Mouse (Mus musculus): ENCODE measurements at regions not wholly inside any gene's neighbourhood (a gene's known extent, or its start where the extent isn't known, plus 50 kb on each side); places are given as distances from the start of the nearest gene placed in this dataset.

DNA sequence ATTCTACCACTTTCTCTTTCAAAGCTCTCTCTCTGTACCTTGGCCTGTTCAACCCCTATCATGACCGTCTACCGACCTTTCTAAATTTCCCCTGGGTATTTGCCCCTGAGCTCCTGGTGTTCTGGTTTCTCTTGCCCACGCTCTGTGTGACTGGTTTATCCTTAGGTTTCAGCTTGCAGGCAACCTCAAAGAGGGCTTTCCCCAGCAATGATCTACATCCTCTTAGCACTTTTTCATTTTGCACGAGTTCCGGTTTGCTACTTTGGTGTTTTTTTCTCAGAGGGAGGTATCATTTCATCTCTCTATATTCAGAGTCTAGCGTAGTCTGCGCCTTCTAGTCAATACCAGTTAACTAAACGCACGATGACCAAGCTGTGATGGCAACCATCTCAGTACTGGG lies 79.8 kb upstream of the Hmga2 start:
- no peak for DNase-seq (ENCODE audit: low spot score in 2 of 2)

- DNase-seq (ENCODE audit: low spot score in 2 of 2): peak in 1 of 2 experiments; percentile 8
Observed at GRCm38 (mm10) chr10:120553097-120553453, 76.8 kb upstream of the Hmga2 start.

DNA sequence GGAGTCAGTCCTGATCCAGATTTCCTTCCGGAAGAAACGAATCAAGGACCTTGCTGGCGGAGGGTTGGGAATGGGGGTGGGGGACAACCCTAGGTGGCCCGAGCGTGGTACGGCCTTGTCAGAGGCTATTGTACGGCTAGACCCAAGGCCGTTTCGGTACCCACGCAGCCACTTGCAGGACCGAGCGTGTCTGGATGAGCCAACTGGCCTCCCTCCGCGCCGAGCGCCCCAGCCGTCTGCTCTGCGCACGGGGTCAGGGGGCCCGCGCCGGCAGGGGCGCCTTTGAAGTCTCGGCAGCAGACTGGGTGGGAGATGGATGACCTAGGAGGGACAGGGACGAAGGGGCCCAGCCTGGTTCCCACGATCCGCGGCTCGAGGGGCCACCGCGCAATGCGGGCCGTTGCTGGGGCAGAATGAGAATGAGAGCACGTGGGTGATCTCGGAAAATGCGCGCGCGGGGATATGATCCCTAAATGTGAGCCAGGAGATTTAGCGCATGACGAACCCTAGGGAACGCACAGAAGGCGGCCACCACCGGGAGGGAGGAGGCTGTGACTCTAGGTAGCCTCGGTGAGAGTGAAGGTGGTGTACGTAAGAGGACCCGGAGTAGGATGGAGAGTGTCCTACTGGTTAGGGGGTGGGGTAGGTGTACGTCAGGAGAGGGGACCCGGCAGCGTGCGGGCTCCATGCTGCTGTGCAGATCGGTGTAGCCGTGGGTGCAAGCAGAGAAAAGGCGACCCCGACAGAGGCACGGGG lies 76.2 kb upstream of the Hmga2 start:
- DNase-seq (ENCODE audit: low spot score in 2 of 2): peak; percentile 1 to 20

GRCm38 (mm10) chr10:120551851-120552281 lies 75.6 kb upstream of the Hmga2 start:
- no peak for DNase-seq (ENCODE audit: low spot score in 2 of 2)

- DNase-seq (ENCODE audit: low spot score in 2 of 2): no peak
Observed at GRCm38 (mm10) chr10:120547164-120547563, 70.9 kb upstream of the Hmga2 start.

- no peak for DNase-seq (ENCODE audit: low spot score in 2 of 2)
Observed at GRCm38 (mm10) chr10:120541618-120542017, 65.3 kb upstream of the Hmga2 start.

- no peak for DNase-seq (ENCODE audit: low spot score in 2 of 2)
Observed at GRCm38 (mm10) chr10:120538561-120538960, 62.3 kb upstream of the Hmga2 start.

- no peak for DNase-seq (ENCODE audit: low spot score in 2 of 2)
Observed at GRCm38 (mm10) chr10:120528406-120528805, 52.1 kb upstream of the Hmga2 start.

DNA sequence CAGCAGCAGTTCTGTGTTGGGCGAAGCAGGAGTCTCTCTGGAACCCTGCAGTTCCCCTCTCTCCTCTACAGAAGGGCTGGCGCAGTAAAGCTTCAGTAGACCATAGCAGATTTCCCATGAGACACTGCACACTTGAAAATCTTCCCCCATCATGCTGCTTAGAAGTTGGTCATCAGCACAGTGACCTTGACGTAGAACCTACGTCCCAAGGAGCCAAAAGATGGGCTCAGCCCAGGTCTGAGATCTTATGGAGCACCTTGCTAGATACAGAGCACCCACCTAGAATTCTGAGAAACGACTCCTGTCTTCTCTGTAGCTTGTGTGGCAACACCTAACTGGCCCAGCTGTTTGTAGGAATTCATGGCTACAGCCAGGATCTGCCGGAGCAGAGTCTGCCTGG lies 51.7 kb upstream of the Hmga2 start:
- DNase-seq (ENCODE audit: low spot score in 2 of 2): no peak

DNA sequence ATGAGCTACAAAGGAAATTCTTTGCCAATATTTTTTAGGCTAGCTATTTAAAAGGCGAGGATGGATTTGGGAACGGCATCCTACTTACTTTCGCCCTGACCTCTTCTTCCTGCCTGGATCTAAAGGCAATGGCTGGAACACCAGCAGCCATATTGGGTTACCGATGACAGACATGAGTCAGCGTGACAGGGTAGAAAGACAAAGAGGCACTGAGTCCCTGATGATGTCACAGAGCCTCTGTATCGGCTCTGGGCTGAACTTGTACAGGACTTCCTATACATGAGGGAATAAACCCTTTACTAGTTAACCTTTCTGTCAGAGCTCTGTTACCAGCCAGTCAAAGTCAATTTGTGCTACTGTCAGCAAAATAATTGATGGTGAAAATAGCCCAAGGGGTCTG lies 50.7 kb upstream of the Hmga2 start:
- DNase-seq (ENCODE audit: low spot score in 2 of 2): no peak

Data from urinary bladder, adult 18-20 months (tissue).